Mouse (Mus musculus): ENCODE measurements around the gene Lipf. TPM values are rescaled to one million over a fixed set of nuclear protein-coding genes. Genes with fewer than 3 reads are reported as not detected.

Lipf gene
- polyA plus RNA-seq (2015; fragmentation: Nextera tagmentation; extraction: Ambion mirVana), result 0.17 TPM in 1 of 2 replicates, not detected in the other

- no peak within 1 kb of the TSS for H3K4me3 ChIP-seq
- no peaks in the 10 kb centered on the region for H3K9me3 ChIP-seq
- H3K27me3 ChIP-seq, result no peaks in the 10 kb centered on the region
- H3K9ac ChIP-seq, result no peak within 1 kb of the TSS
- no peaks in the 10 kb centered on the region for H3K36me3 ChIP-seq
- H3K4me2 ChIP-seq, result no peak within 1 kb of the TSS
- no peak for ATAC-seq (ENCODE audit: insufficient number of reproducible peaks, low FRiP score, low TSS enrichment, low read depth)
- H3K27ac ChIP-seq, result no peak within 1 kb of the TSS
- no peaks in the 10 kb centered on the region for H3K4me1 ChIP-seq
Measured at GRCm38 (mm10) chr19:33960887-33961286, at the start of gene Lipf. Gene Lipf, plus strand, starts transcription at chr19:33961187.

- ATAC-seq (ENCODE audit: insufficient number of reproducible peaks, low FRiP score, low TSS enrichment, low read depth), result no peak
- Histone ChIP-seq H3K4me1 (no peaks in the 10 kb centered on the region), H3K9me3 (no peaks in the 10 kb centered on the region), H3K36me3 (no peaks in the 10 kb centered on the region), H3K27ac (no peak overlapping the region), H3K4me2 (no peak overlapping the region), H3K9ac (no peak overlapping the region), H3K4me3 (no peak overlapping the region), H3K27me3 (no peaks in the 10 kb centered on the region)
Measured at GRCm38 (mm10) chr19:33924099-33924498, 36.9 kb upstream of the Lipf start.

DNA sequence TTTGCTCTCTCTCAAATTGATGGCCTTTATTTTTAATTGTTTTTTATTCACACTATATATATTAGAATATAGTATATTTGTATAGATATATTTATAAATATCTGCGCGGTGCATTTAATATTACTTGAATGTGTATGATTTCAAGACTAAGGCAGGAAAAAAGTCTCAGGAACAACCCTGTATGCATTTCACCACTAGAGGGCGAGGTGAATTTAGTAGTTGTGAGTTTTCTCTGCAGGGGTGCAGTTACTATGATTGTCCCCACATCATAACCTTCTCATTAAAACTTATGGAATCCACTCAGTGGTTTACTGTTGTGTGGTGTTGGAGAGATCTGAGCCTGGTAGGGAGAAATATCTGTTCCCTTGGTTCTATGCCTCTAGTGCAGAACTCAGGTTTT lies 18.0 kb downstream of the Lipf start:
- ATAC-seq (ENCODE audit: insufficient number of reproducible peaks, low FRiP score, low TSS enrichment, low read depth), result no peak
- 50% methylated on average over 3 of the region's 3 CpGs for WGBS

DNA sequence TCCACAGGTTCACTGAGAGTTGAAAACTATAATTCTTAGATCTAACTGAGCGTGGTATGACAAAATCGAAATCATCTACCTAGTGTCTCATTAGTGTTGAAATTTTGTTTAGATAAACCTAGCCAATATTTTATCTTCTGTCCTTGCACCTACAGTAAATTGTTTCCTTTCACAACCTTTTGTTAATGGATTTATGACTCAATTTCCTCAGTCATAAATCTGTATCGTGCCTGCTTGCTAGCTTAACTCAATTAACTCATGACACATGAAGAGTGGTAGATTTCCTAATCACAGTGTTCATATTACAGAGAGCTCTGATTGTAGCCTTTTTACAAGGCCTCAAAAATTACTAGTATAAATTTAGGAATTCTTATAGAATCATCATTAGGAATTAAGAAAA lies 22.1 kb downstream of the Lipf start:
- Histone ChIP-seq H3K9ac (no peak overlapping the region), H3K4me3 (no peak overlapping the region), H3K4me1 (no peaks in the 10 kb centered on the region), H3K27ac (no peak overlapping the region), H3K36me3 (no peaks in the 10 kb centered on the region), H3K9me3 (no peaks in the 10 kb centered on the region), H3K27me3 (no peaks in the 10 kb centered on the region), H3K4me2 (no peak overlapping the region)
- no peak for ATAC-seq (ENCODE audit: insufficient number of reproducible peaks, low FRiP score, low TSS enrichment, low read depth)
- 33% methylated on average over 3 of the region's 3 CpGs for WGBS

More for the DNA sequence above, 18.0 kb downstream of the Lipf start:
- Histone ChIP-seq H3K9me3 (no peaks in the 10 kb centered on the region), H3K9ac (no peak overlapping the region), H3K4me1 (no peaks in the 10 kb centered on the region), H3K4me2 (no peak overlapping the region), H3K36me3 (no peaks in the 10 kb centered on the region), H3K27ac (no peak overlapping the region), H3K27me3 (no peaks in the 10 kb centered on the region), H3K4me3 (no peak overlapping the region)

DNA sequence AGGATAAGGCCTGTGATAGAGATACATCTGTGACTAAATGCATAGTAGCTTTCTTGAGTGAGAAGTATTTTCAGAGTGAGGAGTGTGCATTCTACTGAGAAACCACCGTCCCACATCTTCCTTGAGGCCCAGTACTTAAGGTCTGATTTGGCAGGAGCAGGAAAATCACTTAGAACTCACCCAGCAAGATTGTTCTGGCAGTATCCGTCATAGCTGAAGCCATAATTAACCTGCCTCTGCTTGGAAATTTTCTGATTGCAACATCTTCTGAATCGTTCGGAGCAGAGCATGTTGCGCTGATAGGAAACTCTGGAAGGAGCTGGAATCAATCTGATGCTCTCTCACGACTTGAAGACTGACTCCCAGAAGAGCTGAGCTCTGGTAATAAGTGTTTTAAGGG lies 47.0 kb downstream of the Lipf start, which contains the start of gene Lipk:
Gene Lipk (plus strand): TSS at position 289 of the 400 bp plus-strand sequence.
- H3K27ac ChIP-seq, result no peak within 1 kb of the TSS
- 75% methylated on average over 6 of the region's 6 CpGs for WGBS
- no peak for ATAC-seq (ENCODE audit: insufficient number of reproducible peaks, low FRiP score, low TSS enrichment, low read depth)
- H3K9me3 ChIP-seq, result no peaks in the 10 kb centered on the region
- no peak within 1 kb of the TSS for H3K4me3 ChIP-seq
- H3K9ac ChIP-seq, result no peak within 1 kb of the TSS
- no peak within 1 kb of the TSS for H3K4me2 ChIP-seq
- H3K36me3 ChIP-seq, result no peaks in the 10 kb centered on the region
- H3K4me1 ChIP-seq, result no peaks in the 10 kb centered on the region
- H3K27me3 ChIP-seq, result no peaks in the 10 kb centered on the region

- Histone ChIP-seq H3K36me3 (no peaks in the 10 kb centered on the region), H3K4me3 (no peak overlapping the region), H3K27me3 (no peaks in the 10 kb centered on the region), H3K4me1 (no peaks in the 10 kb centered on the region), H3K9ac (no peak overlapping the region), H3K27ac (no peak overlapping the region), H3K4me2 (no peak overlapping the region), H3K9me3 (no peaks in the 10 kb centered on the region)
- no peak for ATAC-seq (ENCODE audit: insufficient number of reproducible peaks, low FRiP score, low TSS enrichment, low read depth)
- WGBS, result 73% methylated on average over 11 of the region's 11 CpGs
Measured at GRCm38 (mm10) chr19:34021440-34022172, 60.6 kb downstream of the Lipf start.

GRCm38 (mm10) chr19:34022759-34023158 lies 61.8 kb downstream of the Lipf start:
- no peak for ATAC-seq (ENCODE audit: insufficient number of reproducible peaks, low FRiP score, low TSS enrichment, low read depth)
- no peak overlapping the region for H3K27ac ChIP-seq
- no peaks in the 10 kb centered on the region for H3K9me3 ChIP-seq
- H3K27me3 ChIP-seq, result no peaks in the 10 kb centered on the region
- H3K36me3 ChIP-seq, result no peaks in the 10 kb centered on the region
- WGBS, result 49% methylated on average over 3 of the region's 3 CpGs
- H3K9ac ChIP-seq, result no peak overlapping the region
- no peak overlapping the region for H3K4me3 ChIP-seq
- H3K4me1 ChIP-seq, result no peaks in the 10 kb centered on the region
- H3K4me2 ChIP-seq, result no peak overlapping the region

Other genes starting within 250 kb of the Lipf start
- gene Lipo2, start 209.8 kb upstream of the Lipf start, polyA plus RNA-seq (2015; fragmentation: Nextera tagmentation; extraction: Ambion mirVana), result 0.27 and 0.42 TPM in 2 replicates
- 11.9 and 12.2 TPM in 2 replicates for gene Lipo3, start 199.2 kb upstream of the Lipf start, polyA plus RNA-seq (2015; fragmentation: Nextera tagmentation; extraction: Ambion mirVana)
- not detected in 2 replicates for gene Lipo1, start 173.7 kb upstream of the Lipf start, polyA plus RNA-seq (2015; fragmentation: Nextera tagmentation; extraction: Ambion mirVana)
- gene Lipk, start 47.1 kb downstream of the Lipf start, polyA plus RNA-seq (2015; fragmentation: Nextera tagmentation; extraction: Ambion mirVana), result 8.6 and 9.1 TPM in 2 replicates
- gene Lipn, start 106.2 kb downstream of the Lipf start, polyA plus RNA-seq (2015; fragmentation: Nextera tagmentation; extraction: Ambion mirVana), result not detected in 2 replicates
- gene Lipm, start 139.7 kb downstream of the Lipf start, polyA plus RNA-seq (2015; fragmentation: Nextera tagmentation; extraction: Ambion mirVana), result 30.8 and 33.0 TPM in 2 replicates
- 9.8 and 11.1 TPM in 2 replicates for gene Ankrd22, start 204.9 kb downstream of the Lipf start, polyA plus RNA-seq (2015; fragmentation: Nextera tagmentation; extraction: Ambion mirVana)
- 15.4 and 16.2 TPM in 2 replicates for gene Stambpl1, start 231.0 kb downstream of the Lipf start, polyA plus RNA-seq (2015; fragmentation: Nextera tagmentation; extraction: Ambion mirVana)

All from limb, embryonic 15.5 days (tissue).